Mouse (Mus musculus): Measurements from ENCODE around the gene Fam234b. TPM values are rescaled to one million over a fixed set of nuclear protein-coding genes. Genes with fewer than 3 reads are reported as not detected.

Gene Fam234b
- polyA plus RNA-seq, 1 experiment: 14.2 TPM

DNA sequence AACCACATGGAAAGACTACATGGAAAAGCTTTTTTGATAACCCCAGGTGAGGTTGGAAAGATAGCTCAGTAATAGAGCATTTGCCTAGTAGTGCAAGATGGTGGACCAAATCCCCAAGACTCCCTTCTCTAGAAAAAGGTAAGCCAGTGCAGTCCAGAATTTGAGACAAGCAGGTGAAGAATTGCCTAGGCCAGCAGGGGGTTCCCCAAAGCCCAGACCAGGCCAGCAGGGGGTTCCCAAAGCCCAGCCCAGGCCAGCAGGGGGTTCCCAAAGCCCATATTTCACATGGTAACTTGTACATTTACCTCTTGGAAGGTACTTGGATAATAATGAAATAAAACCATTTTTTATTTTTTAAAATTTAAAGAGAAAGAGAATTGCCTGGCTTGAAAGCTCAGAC lies 20.5 kb upstream of the Fam234b start:
- no peak overlapping the region for H3K4me3 ChIP-seq (ENCODE audit: insufficient read depth, low read depth, low read length)
- H3K27ac ChIP-seq (ENCODE audit: insufficient read depth, low read depth, low read length): no peak overlapping the region
- H3K27me3 ChIP-seq (replicated peaks; ENCODE audit: control insufficient read depth, insufficient read depth, low read length): no peaks in the 10 kb centered on the region
- TF ChIP-seq CTCF (conservative IDR thresholded peaks at IDR 0.05; ENCODE audit: insufficient read depth, insufficient read length, low read depth, low read length) (no peak), POLR2A (IDR thresholded peaks at IDR 0.05; ENCODE audit: low read depth, low read length) (no peak)
- DNase-seq: no peak
- no peaks in the 10 kb centered on the region for H3K36me3 ChIP-seq (ENCODE audit: control insufficient read depth, insufficient read depth, low read length)
- no peaks in the 10 kb centered on the region for H3K4me1 ChIP-seq (ENCODE audit: control insufficient read depth, insufficient read depth, low read length)

GRCm38 (mm10) chr6:135178599-135178998 lies 19.2 kb upstream of the Fam234b start:
- H3K4me1 ChIP-seq (ENCODE audit: control insufficient read depth, insufficient read depth, low read length): no peaks in the 10 kb centered on the region
- WGBS: 59% methylated on average over 3 of the region's 3 CpGs
- no peak overlapping the region for H3K27ac ChIP-seq (ENCODE audit: insufficient read depth, low read depth, low read length)
- TF ChIP-seq POLR2A (IDR thresholded peaks at IDR 0.05; ENCODE audit: low read depth, low read length): no peak
- no peak for TF ChIP-seq CTCF (conservative IDR thresholded peaks at IDR 0.05; ENCODE audit: insufficient read depth, insufficient read length, low read depth, low read length)
- no peaks in the 10 kb centered on the region for H3K36me3 ChIP-seq (ENCODE audit: control insufficient read depth, insufficient read depth, low read length)
- H3K27me3 ChIP-seq (replicated peaks; ENCODE audit: control insufficient read depth, insufficient read depth, low read length): 0 out of 2 replicates have a peak, but pooled peaks cover 1% of the 10 kb centered on the region
- H3K4me3 ChIP-seq (ENCODE audit: insufficient read depth, low read depth, low read length): no peak overlapping the region
- DNase-seq: no peak

GRCm38 (mm10) chr6:135182925-135183324 lies 14.9 kb upstream of the Fam234b start:
- 0 out of 2 replicates have a peak, but pooled peaks cover 1% of the 10 kb centered on the region for H3K27me3 ChIP-seq (replicated peaks; ENCODE audit: control insufficient read depth, insufficient read depth, low read length)
- TF ChIP-seq POLR2A (IDR thresholded peaks at IDR 0.05; ENCODE audit: low read depth, low read length): no peak
- peak; percentile 24; the same call in 1 of the 2 replicates for TF ChIP-seq CTCF (conservative IDR thresholded peaks at IDR 0.05; ENCODE audit: insufficient read depth, insufficient read length, low read depth, low read length)
- no peak overlapping the region for H3K27ac ChIP-seq (ENCODE audit: insufficient read depth, low read depth, low read length)
- 44% methylated on average over 5 of the region's 5 CpGs for WGBS
- H3K4me3 ChIP-seq (ENCODE audit: insufficient read depth, low read depth, low read length): no peak overlapping the region
- no peaks in the 10 kb centered on the region for H3K36me3 ChIP-seq (ENCODE audit: control insufficient read depth, insufficient read depth, low read length)
- no peak for DNase-seq
- H3K4me1 ChIP-seq (ENCODE audit: control insufficient read depth, insufficient read depth, low read length): no peaks in the 10 kb centered on the region

GRCm38 (mm10) chr6:135183961-135184360 lies 13.8 kb upstream of the Fam234b start:
- no peaks in the 10 kb centered on the region for H3K4me1 ChIP-seq (ENCODE audit: control insufficient read depth, insufficient read depth, low read length)
- no peak overlapping the region for H3K4me3 ChIP-seq (ENCODE audit: insufficient read depth, low read depth, low read length)
- 12% methylated on average over 8 of the region's 8 CpGs for WGBS

DNA sequence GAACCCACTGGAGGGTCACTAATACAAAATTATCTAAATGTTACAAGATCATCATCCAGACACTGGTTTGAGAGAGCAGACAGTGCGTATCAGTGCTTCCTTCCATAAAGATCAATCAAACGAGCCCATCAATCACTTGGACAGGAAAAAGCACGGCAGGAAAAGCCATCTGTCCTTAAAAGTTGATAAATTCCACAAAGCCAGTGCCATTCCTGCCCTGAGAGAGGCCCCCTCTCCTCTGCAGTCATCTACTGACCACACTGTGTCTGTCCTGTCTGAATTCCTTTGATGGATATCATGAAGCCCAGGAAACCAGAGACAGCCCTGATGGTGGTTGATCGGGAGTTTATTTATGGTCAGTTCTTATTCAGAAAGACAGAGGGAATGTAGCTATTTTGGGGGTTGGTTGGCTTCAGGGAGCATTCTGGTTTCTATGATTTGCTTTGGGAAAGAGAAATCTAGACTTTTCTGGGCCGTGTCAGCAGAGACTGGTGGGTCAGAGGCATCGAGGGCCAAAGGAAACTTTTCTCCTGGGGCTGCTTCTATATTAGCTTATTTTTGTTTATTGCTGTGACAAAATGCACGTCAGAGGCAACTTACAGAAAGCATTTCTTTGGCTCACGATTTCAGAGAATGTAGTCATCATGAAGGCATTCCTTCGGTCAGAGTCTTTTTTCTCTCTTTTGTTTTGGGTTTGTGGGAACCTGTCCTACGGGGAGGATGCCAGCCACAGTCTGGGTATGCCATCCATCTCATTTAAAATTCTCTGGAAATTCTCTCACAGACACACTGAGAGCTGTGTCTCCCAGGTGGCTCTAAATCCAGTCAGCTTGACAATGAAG lies 10.5 kb upstream of the Fam234b start:
- Histone ChIP-seq H3K4me3 (ENCODE audit: insufficient read depth, low read depth, low read length) (no peak overlapping the region), H3K36me3 (ENCODE audit: control insufficient read depth, insufficient read depth, low read length) (no peaks in the 10 kb centered on the region), H3K27me3 (replicated peaks; ENCODE audit: control insufficient read depth, insufficient read depth, low read length) (0 out of 2 replicates have a peak, but pooled peaks cover 1% of the 10 kb centered on the region), H3K27ac (ENCODE audit: insufficient read depth, low read depth, low read length) (no peak overlapping the region), H3K4me1 (ENCODE audit: control insufficient read depth, insufficient read depth, low read length) (no peaks in the 10 kb centered on the region)
- DNase-seq: no peak
- TF ChIP-seq POLR2A (IDR thresholded peaks at IDR 0.05; ENCODE audit: low read depth, low read length): no peak
- TF ChIP-seq CTCF (conservative IDR thresholded peaks at IDR 0.05; ENCODE audit: insufficient read depth, insufficient read length, low read depth, low read length): no peak
- WGBS: 64% methylated on average over 10 of the region's 10 CpGs

More at GRCm38 (mm10) chr6:135183961-135184360, 13.8 kb upstream of the Fam234b start:
- 0 out of 2 replicates have a peak, but pooled peaks cover 1% of the 10 kb centered on the region for H3K27me3 ChIP-seq (replicated peaks; ENCODE audit: control insufficient read depth, insufficient read depth, low read length)
- H3K27ac ChIP-seq (ENCODE audit: insufficient read depth, low read depth, low read length): no peak overlapping the region
- peak; percentile 56 for DNase-seq
- TF ChIP-seq CTCF (conservative IDR thresholded peaks at IDR 0.05; ENCODE audit: insufficient read depth, insufficient read length, low read depth, low read length) (peak; percentile 65), POLR2A (IDR thresholded peaks at IDR 0.05; ENCODE audit: low read depth, low read length) (no peak)
- H3K36me3 ChIP-seq (ENCODE audit: control insufficient read depth, insufficient read depth, low read length): no peaks in the 10 kb centered on the region

GRCm38 (mm10) chr6:135188629-135189028 lies 9.1 kb upstream of the Fam234b start:
- 56% methylated on average over 4 of the region's 4 CpGs for WGBS

GRCm38 (mm10) chr6:135190122-135190521 lies 7.7 kb upstream of the Fam234b start:
- WGBS: 72% methylated on average over 6 of the region's 6 CpGs
- Histone ChIP-seq H3K36me3 (ENCODE audit: control insufficient read depth, insufficient read depth, low read length) (no peaks in the 10 kb centered on the region), H3K4me1 (ENCODE audit: control insufficient read depth, insufficient read depth, low read length) (no peaks in the 10 kb centered on the region), H3K27ac (ENCODE audit: insufficient read depth, low read depth, low read length) (no peak overlapping the region), H3K4me3 (ENCODE audit: insufficient read depth, low read depth, low read length) (no peak overlapping the region), H3K27me3 (replicated peaks; ENCODE audit: control insufficient read depth, insufficient read depth, low read length) (no peaks in the 10 kb centered on the region)
- TF ChIP-seq POLR2A (IDR thresholded peaks at IDR 0.05; ENCODE audit: low read depth, low read length) (no peak), CTCF (conservative IDR thresholded peaks at IDR 0.05; ENCODE audit: insufficient read depth, insufficient read length, low read depth, low read length) (no peak)
- no peak for DNase-seq

More at GRCm38 (mm10) chr6:135188629-135189028, 9.1 kb upstream of the Fam234b start:
- TF ChIP-seq CTCF (conservative IDR thresholded peaks at IDR 0.05; ENCODE audit: insufficient read depth, insufficient read length, low read depth, low read length): no peak
- TF ChIP-seq POLR2A (IDR thresholded peaks at IDR 0.05; ENCODE audit: low read depth, low read length): no peak
- no peak for DNase-seq
- Histone ChIP-seq H3K27me3 (replicated peaks; ENCODE audit: control insufficient read depth, insufficient read depth, low read length) (no peaks in the 10 kb centered on the region), H3K27ac (ENCODE audit: insufficient read depth, low read depth, low read length) (no peak overlapping the region), H3K4me3 (ENCODE audit: insufficient read depth, low read depth, low read length) (no peak overlapping the region), H3K4me1 (ENCODE audit: control insufficient read depth, insufficient read depth, low read length) (no peaks in the 10 kb centered on the region), H3K36me3 (ENCODE audit: control insufficient read depth, insufficient read depth, low read length) (no peaks in the 10 kb centered on the region)
